Mouse (Mus musculus) right cerebral cortex, postnatal 36 days (tissue): ENCODE measurements around the gene Cep85l.

Experiments used
- DNase-seq, 2 experiments: peaks; one replicate each; pipeline ENCODE4 v3.0.0; 2022; ENCODE audit warnings: low spot score in 2 of 2, mixed read lengths in 1 of 2

Gene Cep85l

DNA sequence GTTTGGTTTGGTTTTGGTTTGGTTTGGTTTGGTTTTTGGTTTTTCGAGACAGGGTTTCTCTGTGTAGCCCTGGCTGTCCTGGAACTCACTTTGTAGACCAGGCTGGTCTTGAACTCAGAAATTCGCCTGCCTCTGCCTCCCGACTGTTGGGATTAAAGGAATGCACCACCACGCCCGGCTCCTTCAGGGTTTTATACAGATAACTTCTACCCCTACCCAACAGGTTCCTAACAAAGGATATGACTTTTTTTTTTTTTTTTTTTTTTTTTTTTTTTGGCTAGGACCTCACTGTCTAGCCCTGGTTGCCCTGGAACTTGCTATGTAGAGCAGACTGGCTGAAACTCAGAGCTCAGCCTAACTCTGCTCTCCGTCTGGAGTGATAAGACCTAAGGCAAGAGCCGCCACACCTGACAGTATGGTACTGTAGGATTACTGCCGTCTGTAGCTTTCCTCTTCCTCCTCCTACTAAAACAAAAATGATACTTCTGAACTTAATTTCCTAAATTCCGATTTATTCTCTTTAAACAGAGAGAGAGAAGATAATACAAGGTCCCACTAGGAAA lies 37.5 kb downstream of the Cep85l start:
- DNase-seq: no peak

DNA sequence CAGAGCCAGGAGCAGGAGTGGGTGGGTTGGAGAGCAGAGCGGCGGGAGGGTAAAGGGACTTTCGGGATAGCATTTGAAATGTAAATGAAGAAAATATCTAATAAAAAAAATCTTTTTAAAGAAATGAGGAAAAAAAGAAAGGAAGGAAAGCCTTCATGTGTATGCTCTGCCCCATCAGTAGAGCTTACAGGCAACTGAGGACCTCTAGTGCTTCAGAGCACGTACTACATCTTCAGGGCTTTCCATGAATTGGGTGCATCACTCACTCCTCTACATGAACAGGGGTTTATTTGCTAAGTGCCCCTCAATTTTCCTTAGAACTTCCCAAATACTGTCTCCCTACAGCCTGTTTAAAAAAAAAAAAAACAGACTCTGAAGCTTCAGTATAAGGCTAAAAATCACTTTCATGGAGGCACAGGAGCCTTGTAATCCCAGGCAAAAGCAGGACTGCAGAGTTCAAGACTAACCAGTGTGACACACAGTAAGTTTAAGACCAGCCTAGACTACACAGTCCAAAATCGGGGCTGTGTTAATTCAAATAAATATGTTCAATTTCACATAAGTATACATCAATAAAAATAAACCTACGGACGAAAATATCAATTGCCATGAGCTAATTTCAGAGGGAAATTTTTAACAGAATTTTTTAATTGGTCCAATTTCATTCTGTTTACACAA lies 38.3 kb downstream of the Cep85l start:
- no peak for DNase-seq

DNA sequence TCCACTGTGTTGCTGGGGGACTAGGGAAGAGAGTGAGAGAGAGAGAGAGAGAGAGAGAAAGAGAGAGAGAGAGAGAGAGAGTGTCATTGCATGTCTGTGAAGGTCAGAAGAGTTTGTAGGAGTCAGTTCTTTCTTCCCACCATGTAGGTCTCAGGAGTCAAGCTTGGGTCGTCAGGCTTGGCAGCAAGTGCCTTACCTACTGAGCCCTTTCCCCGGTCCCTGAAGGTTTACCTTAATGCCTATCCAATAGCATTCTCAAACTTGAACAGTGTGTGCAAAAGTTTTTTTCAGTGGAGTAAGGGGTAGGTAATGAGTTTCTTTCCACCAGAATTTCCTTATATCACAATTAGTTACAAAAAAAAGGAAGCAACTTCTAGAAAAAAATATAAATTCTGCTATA lies 40.7 kb downstream of the Cep85l start:
- no peak for DNase-seq

DNA sequence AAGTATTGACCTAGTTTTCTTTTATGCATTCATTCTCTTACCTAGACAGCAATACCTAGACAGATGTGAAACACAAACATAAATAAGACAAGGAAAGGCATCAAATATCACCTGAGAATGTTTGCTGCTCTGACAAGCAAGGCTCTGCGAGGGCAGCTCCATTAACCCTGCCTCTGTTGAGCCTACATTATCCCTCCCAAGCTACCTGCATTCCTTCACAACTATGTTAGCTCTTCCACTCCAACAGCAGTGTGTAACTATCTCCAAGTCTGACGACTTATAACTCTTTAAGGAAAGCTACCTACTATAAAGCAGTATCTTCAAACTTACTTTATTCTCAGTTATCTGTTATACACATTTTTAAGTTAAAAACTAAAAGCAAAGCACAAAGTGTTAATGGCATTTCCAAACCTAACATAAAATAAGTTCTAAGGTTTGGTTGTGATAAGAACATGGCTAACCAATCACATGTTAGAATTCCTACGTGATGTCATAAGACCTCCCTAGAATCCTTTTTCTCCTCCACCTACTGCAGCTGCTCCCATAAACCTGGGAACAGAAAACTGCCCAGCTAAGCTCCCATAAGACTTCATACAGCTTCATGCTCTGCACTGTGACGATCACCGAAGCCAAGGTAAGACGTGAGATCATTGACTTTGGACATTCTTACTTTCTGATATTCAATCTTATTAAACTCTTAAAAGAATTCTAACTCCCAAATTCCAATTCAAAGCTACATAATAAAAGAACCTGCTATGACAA lies 42.4 kb downstream of the Cep85l start, which contains the start of gene Pln:
TSS of gene Pln (plus strand) at position 506 of the 762 bp plus-strand sequence.
- no peak for DNase-seq

DNA sequence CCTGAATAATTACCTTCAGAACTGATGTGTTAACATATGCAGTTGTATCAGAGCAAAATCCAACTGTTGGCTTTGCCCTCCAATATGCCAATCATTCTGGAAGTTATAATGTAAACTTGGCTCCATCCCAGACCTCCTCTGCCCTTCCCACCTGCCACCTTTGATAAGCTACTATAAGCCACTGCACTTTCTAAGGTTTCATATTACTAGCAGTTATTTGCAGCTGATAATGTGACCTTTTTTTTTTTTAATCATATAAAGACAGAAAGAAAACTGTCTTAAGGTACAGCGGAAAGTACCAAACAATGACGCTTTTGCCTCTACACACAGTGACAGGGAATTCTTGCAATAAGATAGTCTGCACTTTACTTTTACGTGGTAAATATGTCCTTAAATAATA lies 43.8 kb downstream of the Cep85l start:
- no peak for DNase-seq

DNA sequence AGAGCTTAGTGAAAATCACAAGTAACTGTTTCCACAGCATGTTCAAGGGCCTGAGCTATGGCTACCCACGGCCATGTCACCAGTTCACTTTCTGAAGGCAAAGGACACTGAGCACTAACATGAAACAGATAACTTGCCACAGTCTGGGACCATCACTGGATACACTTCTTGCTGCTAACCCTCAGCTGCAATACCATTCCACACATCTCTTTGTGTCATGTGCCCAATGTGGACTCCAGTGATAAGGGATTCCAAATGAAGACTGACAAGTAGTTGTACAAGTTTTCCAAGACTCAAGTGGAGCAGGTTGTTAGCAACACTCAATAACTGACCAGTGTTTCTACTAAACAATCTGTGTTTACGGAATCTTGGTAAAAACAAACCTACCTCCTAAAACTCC lies 44.5 kb downstream of the Cep85l start:
- DNase-seq: no peak

DNA sequence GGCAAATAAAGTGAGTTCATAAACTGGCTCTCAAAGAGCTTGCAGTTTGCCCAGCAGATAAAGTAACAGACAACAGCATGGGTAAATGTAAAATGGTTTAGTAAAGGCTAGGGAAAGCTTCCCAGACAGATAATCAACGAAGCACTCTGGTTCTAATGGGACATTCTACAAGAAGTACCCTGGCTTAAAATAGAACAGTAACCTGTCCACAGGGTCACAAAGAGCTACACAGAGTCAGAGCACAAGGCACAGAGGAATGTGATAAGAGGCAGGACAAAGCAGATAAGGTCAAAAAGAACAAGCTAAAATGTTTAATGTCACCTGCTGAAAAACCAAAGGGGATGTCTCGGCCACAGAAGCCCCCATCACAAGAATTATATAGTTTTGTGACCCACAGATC lies 47.0 kb downstream of the Cep85l start:
- no peak for DNase-seq

DNA sequence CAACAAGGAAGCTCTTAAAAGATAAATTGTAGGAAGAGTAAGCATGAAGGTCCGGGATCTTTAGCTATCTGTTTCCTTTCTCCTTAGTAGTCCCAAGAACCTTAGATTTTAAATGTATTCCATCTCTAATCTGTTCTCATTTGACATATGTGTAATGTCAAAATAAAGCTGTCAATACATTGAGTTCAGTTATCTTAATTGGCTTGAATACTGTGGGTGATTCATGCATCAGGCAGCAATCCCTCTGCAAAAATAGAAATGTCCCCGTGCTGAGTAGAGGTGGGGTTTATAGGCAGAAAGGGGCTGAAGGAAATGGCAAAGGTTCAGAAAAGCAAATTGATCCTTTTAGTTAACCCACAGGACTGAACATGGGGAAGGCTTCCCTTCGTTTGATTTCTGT lies 50.5 kb downstream of the Cep85l start:
- no peak for DNase-seq

DNA sequence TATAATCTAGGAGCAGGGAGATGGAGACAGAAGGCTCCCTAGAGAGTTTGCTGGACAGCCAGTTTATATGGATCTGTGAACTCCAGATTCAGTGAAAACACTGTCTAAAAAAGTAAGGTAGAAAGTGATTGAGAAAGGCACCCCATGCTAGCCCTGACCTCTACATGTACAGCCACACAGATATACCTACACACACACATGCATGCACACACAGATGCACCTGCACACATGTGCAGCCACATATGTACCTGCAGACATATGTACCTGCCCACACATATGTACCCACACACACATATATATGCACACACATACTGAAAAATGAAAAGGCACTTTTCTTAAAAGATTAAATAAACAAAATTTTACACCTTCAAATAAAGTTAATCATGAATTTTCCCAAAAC lies 53.4 kb downstream of the Cep85l start:
- DNase-seq: no peak

DNA sequence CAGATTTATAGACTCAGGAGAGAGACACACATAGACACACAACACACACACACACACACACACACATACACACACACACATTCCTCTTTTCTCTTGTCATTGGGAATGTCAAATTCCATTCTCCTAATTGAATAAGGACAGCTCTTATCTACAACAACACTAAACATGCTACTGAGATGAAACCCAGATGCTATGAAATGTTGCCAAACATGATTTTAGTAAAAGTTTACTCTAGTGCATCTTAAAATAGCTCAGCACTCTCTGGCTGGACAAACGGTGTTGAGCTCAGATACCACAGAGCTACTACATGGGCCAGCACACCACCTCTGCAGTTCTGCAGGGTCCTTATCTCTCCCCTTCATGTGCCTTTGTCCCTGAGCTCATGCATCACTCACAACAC lies 55.1 kb downstream of the Cep85l start:
- no peak for DNase-seq

DNA sequence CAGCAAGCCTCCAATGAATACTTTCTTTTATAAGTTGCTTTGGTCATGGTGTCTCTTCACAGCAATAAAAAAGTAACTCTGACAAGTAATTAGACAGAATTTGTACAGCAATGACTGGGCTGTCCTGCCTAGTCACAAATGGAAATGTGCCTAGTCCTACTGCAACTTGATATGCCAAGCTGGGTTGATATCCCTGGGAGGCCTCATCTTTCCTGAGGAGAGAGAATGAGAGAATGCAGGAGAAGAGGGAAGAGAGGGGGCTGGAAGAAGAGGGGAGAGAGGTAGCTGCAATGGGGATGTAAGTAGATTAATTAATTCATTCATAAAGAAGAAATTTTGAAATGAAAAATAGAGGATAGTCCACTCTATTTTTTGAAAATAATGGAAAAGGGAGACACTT lies 56.4 kb downstream of the Cep85l start:
- DNase-seq: no peak

DNA sequence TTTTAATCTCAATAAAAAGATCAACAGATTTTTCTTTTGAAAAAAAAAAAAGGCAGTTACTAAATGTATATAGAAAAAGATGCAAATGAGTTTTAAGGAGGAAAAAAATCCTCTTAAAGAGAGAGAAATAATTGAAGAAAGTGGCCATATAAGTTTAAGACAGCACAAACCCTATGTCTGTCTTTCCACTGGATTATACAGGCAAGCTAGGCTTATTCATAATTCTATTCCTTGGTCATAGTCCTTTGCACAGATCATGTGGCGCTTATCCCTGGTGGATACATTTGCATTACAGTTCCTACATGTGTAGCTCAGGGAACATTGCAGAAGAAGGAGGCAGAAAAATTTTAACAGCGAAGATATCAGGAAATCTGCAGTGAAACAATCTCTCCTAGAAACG lies 73.1 kb downstream of the Cep85l start:
- DNase-seq: no peak

DNA sequence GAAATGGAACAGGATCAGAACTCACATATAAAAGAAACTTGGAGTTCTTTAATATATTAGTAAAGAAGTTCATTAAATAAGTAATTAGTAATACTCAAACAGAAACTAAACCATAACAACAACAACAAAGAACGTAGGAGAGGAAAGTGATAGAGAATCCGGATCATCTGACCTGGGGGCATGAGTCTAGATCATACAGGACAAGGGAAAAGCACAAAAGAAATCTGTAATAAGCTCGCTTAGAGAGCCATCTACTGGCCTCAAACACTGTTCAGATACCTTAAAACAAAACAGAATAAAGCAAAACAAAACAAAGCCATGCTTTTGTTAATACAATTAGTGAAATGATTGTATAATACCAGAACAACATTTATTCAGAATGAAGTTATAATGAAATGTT lies 73.9 kb downstream of the Cep85l start:
- no peak for DNase-seq

DNA sequence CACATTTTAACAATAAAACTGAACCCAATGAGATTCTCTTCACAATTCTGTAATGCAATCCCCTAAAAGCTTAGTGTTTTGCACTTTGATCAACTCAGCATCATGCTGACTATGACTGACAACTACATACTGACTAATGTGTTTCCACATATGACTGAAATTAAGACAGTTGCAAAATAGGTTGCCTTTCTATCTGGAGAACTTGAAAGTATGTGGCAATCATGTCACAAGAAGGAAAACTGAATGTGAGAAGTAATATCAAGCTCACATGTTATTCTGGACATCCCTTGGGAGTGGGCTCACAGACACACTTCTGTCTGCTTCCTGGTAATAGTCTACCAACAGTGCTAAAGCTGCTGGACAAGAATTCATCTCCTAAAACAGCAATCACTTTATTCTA lies 94.6 kb downstream of the Cep85l start:
- DNase-seq: no peak

DNA sequence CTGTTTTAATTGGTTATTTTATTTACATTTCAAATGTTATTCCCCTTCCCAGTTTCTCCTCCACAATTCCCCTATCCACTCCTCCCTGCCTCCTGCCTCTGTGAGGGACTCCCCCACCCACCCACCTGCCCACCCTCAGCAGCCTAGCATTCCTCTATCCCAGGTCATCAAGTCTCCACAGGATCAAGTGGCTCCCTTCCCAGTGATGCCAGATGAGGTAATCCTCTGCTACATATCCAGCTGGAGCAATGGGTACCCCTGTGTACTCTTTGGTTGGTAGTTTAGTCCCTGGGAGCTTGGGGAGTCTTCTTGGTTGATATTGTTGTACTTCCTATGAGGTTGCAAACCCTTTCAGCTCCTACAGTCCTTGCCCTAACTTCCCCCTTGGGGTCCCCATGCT lies 107.5 kb downstream of the Cep85l start:
- DNase-seq: no peak

DNA sequence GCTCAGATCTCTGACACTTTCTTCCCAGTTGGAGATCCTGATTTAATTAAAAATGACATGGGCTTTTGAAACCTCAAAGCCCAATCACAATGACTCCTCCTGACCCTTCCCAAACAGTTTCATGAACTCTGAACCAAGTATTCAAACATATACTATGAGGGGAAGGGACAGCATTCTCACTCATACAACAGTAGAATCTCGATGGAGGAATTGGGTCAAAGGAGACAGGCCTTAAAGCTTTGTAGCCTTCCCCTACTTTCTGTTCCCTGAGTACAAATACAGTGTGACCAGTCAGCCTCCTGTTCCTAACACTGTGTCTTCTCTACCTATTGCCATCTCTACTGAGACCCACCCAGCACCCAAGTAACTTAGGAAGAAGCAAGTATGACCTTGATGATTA lies 117.7 kb downstream of the Cep85l start:
- no peak for DNase-seq

DNA sequence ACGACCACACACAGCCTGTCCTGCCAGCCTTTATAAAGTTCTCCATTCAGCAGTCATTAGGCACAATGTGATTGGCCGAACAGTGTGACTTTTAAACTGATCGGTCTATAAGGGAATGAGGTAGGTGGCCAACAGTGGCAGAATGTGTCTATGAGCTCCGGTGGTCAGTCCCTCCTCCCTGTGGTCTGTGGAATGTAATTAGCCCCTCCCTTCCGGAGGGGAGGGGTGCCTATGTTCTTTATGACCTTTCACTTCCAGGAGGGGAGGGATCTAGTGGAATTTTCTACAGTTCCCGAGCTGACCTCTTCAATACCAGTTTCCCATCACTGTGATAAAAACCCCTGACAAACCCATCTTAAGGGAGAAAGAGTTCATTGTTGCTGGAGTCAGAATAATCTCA lies 144.4 kb downstream of the Cep85l start:
- DNase-seq: no peak

DNA sequence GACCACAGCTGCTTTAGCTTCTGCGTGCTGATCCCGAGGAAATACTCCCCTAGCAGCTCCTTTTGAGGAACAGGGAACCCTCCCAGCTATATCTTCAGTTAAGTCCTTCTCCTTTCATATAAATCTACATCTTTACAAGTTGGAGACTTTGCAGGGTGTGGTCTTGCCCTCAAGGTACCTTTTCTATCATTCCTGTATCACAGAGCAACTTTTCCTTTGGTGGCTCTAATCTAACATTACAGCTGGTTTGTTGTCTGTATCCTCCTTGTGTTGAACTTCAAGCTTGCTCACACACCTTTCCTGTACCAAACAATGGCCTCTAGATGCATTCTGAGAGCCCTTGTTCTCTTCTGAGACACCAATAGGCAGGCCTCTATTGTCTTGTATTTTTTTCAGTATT lies 145.1 kb downstream of the Cep85l start:
- no peak for DNase-seq

DNA sequence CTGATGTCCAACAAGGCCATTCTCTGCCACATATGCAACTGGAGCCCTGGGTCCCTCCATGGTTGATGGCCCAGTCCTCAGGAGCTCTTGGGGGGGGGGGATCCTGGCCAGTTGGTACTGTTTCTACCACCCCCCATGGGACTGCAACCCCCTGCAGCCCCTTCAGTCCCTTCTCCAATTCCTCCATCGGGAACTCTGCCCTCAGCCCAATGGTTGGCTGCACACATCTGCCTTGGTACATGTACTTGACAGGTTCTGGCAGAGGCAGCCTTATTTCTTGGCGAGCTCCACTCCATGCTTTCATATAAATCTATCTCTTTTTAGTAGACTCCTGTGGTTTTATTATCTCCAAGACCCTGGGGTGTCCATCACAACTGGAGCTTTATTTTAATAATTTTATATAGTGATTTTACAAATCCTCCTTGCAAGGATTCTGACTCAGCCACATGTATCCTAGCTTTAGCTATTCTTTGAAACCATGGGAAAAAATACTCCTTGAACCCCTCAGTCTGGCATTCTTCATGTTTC lies 145.6 kb downstream of the Cep85l start:
- no peak for DNase-seq

DNA sequence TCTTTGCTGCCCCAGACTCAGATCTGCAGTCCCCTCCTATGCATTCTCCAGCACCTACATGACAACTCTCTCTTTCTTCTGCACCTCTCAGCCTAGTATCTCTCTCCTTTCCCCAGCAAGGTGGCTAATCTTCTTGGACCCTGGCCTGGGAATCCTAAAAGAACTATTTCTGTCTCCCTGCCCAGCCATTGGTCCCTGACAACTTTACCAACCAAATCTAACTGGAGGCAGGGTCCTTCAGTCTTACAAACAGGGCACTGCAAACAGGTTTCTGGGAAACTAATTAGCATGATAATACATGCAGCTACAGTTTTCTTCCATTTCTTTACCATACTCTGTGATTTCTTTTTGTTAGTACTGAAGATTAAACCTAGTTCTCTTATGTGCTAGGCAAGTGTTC lies 148.9 kb downstream of the Cep85l start:
- no peak for DNase-seq

DNA sequence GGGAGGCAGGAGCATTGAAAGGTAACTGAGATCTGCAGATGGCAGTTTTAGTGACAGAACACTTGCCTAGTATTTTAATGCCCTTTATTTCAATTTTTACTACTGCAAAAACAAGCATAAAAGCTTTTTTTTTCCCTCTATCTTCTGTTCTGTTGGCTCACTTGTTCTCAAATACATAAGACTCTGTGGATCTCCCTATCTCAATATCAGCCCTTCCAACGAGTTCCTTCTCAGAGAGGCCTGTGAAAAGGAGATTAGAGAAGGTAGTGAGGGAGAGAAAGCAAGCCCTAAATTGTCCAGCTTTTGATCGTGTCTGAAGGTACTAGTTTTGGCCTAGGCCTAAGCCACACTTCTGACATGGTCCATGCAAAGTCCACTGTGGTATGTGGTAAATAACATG lies 150.6 kb downstream of the Cep85l start:
- no peak for DNase-seq
